Mouse (Mus musculus) embryo, embryonic 10.5 days (tissue): ENCODE results near the gene Ermap.
A peak's percentile ranks its signal among the peaks of the same experiment; 100 is the strongest.

Experiments used
- DNase-seq: peaks from one replicate; pipeline ENCODE4 v3.0.0-alpha.2; 2015; ENCODE audit warnings: low spot score

Gene Ermap

GRCm38 (mm10) chr4:119185771-119186170, 4.0 kb downstream of the Ermap start:
- no peak for DNase-seq

- no peak for DNase-seq
Measured at GRCm38 (mm10) chr4:119183525-119183924, 6.3 kb downstream of the Ermap start.

GRCm38 (mm10) chr4:119181456-119181855, 8.4 kb downstream of the Ermap start:
- DNase-seq, result no peak

- DNase-seq, result no peak
Measured at GRCm38 (mm10) chr4:119180133-119180707, 9.6 kb downstream of the Ermap start.

- no peak for DNase-seq
Measured at GRCm38 (mm10) chr4:119178331-119178730, 11.5 kb downstream of the Ermap start.

GRCm38 (mm10) chr4:119177702-119178101, 12.1 kb downstream of the Ermap start:
- DNase-seq, result no peak

- DNase-seq, result peak; percentile 99
Measured at GRCm38 (mm10) chr4:119173851-119174453, 15.9 kb downstream of the Ermap start, which contains the start of gene Zfp691. Zfp691 (minus strand) TSS chr4:119174195.

- no peak for DNase-seq
Measured at GRCm38 (mm10) chr4:119172919-119173650, 16.7 kb downstream of the Ermap start.

- DNase-seq, result peak; percentile 94
Measured at GRCm38 (mm10) chr4:119167663-119168062, 22.1 kb downstream of the Ermap start.

- no peak for DNase-seq
Measured at GRCm38 (mm10) chr4:119167068-119167467, 22.7 kb downstream of the Ermap start.

GRCm38 (mm10) chr4:119165916-119166315, 23.9 kb downstream of the Ermap start:
- no peak for DNase-seq

GRCm38 (mm10) chr4:119162990-119163389, 26.8 kb downstream of the Ermap start:
- DNase-seq, result no peak

- no peak for DNase-seq
Measured at GRCm38 (mm10) chr4:119161358-119161757, 28.5 kb downstream of the Ermap start.

GRCm38 (mm10) chr4:119157891-119158290, 31.9 kb downstream of the Ermap start:
- DNase-seq, result no peak

GRCm38 (mm10) chr4:119157186-119157585, 32.6 kb downstream of the Ermap start:
- DNase-seq, result peak; percentile 73

- DNase-seq, result no peak
Measured at GRCm38 (mm10) chr4:119148741-119149140, 41.1 kb downstream of the Ermap start.

- DNase-seq, result no peak
Measured at GRCm38 (mm10) chr4:119147347-119147746, 42.5 kb downstream of the Ermap start.

GRCm38 (mm10) chr4:119146816-119147215, 43.0 kb downstream of the Ermap start:
- DNase-seq, result no peak

- DNase-seq, result peak; percentile 90
Measured at GRCm38 (mm10) chr4:119142230-119142871, 47.5 kb downstream of the Ermap start.

- peak; percentile 28 for DNase-seq
Measured at GRCm38 (mm10) chr4:119141191-119141590, 48.6 kb downstream of the Ermap start.

- DNase-seq, result peak; percentile 84
Measured at GRCm38 (mm10) chr4:119140126-119140525, 49.7 kb downstream of the Ermap start.

GRCm38 (mm10) chr4:119138776-119139175, 51.0 kb downstream of the Ermap start:
- DNase-seq, result no peak

- peak; percentile 82 for DNase-seq
Measured at GRCm38 (mm10) chr4:119138171-119138570, 51.6 kb downstream of the Ermap start.
